Mouse (Mus musculus): ENCODE data around the gene Coa5.

DNA sequence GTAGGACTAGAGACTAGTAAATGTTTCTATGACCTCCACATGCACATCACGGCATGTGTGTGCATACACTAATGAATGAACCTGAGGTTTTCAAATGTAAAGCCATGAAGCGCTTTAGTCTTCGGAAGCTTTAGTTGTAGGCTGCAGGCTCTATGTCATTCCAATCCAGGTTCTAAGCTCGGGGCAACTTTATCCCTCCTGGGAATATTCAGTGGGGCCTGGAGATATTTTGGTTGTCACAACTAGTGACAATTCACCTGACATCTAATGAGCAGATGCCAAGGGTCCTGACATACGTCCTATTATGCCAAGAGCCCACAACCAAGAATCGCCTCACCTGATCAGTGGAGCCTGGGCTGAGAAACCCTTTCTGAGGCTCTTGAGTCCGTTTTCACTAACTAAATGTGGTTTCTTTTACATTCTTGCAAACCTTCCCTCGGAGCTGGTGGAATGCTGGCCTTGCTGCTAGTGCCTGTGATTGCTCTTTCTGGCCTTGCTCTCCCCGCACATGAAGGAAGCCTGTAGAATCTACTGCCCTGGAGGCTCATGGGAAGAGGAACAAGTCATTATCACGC, 35.1 kb upstream of the Coa5 start:
- TF ChIP-seq CTCF (IDR thresholded peaks at IDR 0.05; ENCODE audit: extremely low read depth, insufficient read length, insufficient replicate concordance, low read depth, low read length) (no peak), POLR2A (IDR thresholded peaks at IDR 0.05; ENCODE audit: low read depth, low read length) (no peak)

Measured in small intestine, adult 2 months (tissue).